Mouse (Mus musculus): ENCODE measurements around the gene Plcb4. TPM values are rescaled to one million over a fixed set of nuclear protein-coding genes. Genes with fewer than 3 reads are reported as not detected.

The Plcb4 gene
- total RNA-seq, 1 experiment: 24.0 TPM

DNA sequence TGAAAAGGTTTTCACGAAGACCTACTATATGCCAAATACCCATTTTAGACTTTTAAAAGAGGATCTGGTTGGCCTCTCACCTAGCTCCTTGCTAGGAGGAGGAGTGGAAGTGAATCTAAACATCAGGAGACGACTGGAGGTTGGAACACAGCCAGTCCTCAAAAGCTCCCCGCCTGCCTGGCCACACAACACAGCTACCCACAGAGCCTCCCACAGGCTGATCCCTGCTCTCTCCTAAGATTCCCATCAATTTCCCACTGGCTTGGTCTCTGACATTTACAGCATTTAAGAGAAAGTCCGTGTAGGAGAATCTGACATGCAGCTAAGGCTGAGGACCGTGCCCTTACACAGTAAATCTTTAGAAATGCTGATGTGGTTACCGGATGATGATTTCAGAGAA, 226.8 kb downstream of the Plcb4 start:
- no peak overlapping the region for H3K9ac ChIP-seq (ENCODE audit: insufficient read depth, low read depth, low read length, poor library complexity, severe bottlenecking)
- H3K36me3 ChIP-seq (ENCODE audit: control insufficient read depth, insufficient read depth, low read length, poor library complexity, severe bottlenecking): no peaks in the 10 kb centered on the region
- H3K27ac ChIP-seq (ENCODE audit: insufficient read depth, low read depth, low read length, poor library complexity, severe bottlenecking): no peak overlapping the region
- in situ Hi-C loops (cut with MboI; ENCODE audit: low sequenced_read_pairs in 2 of 2, unreplicated experiment in 2 of 2): no loop called here
- no peaks in the 10 kb centered on the region for H3K9me3 ChIP-seq (ENCODE audit: control insufficient read depth, insufficient read depth, low read depth, low read length)
- DNase-seq (ENCODE audit: low read depth, low spot score): no peak
- H3K4me1 ChIP-seq (ENCODE audit: control insufficient read depth in 2 of 2, insufficient read depth in 2 of 2, low read length in 2 of 2, poor library complexity in 1 of 2): no peaks in the 10 kb centered on the region
- H3K4me3 ChIP-seq (ENCODE audit: insufficient read depth in 1 of 2, low read depth in 1 of 2, low read length in 2 of 2, poor library complexity in 1 of 2, severe bottlenecking in 1 of 2): no peak overlapping the region
- TF ChIP-seq HCFC1 (IDR thresholded peaks at IDR 0.05; ENCODE audit: borderline replicate concordance, insufficient read depth, low read length) (no peak), ZC3H11A (IDR thresholded peaks at IDR 0.05; ENCODE audit: borderline replicate concordance, low read depth, low read length) (no peak), CHD2 (IDR thresholded peaks at IDR 0.05; ENCODE audit: low read depth, low read length) (no peak), ZNF384 (IDR thresholded peaks at IDR 0.05; ENCODE audit: low read depth, low read length) (no peak), MAFK (IDR thresholded peaks at IDR 0.05; ENCODE audit: insufficient read depth, low read depth, low read length) (no peak)

DNA sequence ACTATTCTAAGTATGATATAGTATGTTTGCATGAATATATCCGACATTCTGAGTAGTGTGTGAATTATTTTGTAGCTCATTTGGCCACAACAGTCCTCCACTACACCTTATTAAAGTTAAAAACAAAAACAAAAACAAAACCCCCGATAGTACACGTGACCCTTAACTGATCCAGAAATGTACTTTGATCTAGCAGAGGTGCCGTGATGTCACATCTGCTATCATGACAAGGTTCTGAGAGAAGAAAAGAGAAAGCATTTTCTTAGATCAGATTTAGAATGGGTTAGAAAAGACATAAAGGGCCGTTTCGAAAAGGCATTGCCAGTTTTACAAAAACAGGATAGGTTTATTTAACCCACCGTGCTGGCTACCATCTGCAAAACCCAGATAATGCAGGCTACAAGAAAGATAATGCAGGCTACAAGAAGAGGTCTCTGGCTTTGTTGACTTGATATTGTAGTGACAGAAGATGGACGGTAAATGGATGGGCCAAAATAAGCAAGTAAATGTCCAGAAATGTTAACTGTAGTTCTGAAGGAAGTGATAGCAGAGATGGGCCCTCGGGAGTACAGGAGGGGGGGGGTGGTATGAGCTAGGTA, 227.4 kb downstream of the Plcb4 start:
- Histone ChIP-seq H3K4me1 (ENCODE audit: control insufficient read depth in 2 of 2, insufficient read depth in 2 of 2, low read length in 2 of 2, poor library complexity in 1 of 2) (peaks cover 0 to 5% of the 10 kb centered on the region in 2 experiments; a peak in 2 of 4 replicates), H3K27ac (ENCODE audit: insufficient read depth, low read depth, low read length, poor library complexity, severe bottlenecking) (no peak overlapping the region), H3K9ac (ENCODE audit: insufficient read depth, low read depth, low read length, poor library complexity, severe bottlenecking) (no peak overlapping the region), H3K4me3 (ENCODE audit: insufficient read depth in 1 of 2, low read depth in 1 of 2, low read length in 2 of 2, poor library complexity in 1 of 2, severe bottlenecking in 1 of 2) (no peak overlapping the region), H3K36me3 (ENCODE audit: control insufficient read depth, insufficient read depth, low read length, poor library complexity, severe bottlenecking) (no peaks in the 10 kb centered on the region), H3K9me3 (ENCODE audit: control insufficient read depth, insufficient read depth, low read depth, low read length) (no peaks in the 10 kb centered on the region)
- DNase-seq (ENCODE audit: low read depth, low spot score): no peak
- no peak for TF ChIP-seq CHD2 (IDR thresholded peaks at IDR 0.05; ENCODE audit: low read depth, low read length)
- no peak for TF ChIP-seq MAFK (IDR thresholded peaks at IDR 0.05; ENCODE audit: insufficient read depth, low read depth, low read length)
- TF ChIP-seq ZC3H11A (IDR thresholded peaks at IDR 0.05; ENCODE audit: borderline replicate concordance, low read depth, low read length): no peak
- no peak for TF ChIP-seq HCFC1 (IDR thresholded peaks at IDR 0.05; ENCODE audit: borderline replicate concordance, insufficient read depth, low read length)
- no peak for TF ChIP-seq ZNF384 (IDR thresholded peaks at IDR 0.05; ENCODE audit: low read depth, low read length)
- in situ Hi-C loops (cut with MboI; ENCODE audit: low sequenced_read_pairs in 2 of 2, unreplicated experiment in 2 of 2): no loop called here

DNA sequence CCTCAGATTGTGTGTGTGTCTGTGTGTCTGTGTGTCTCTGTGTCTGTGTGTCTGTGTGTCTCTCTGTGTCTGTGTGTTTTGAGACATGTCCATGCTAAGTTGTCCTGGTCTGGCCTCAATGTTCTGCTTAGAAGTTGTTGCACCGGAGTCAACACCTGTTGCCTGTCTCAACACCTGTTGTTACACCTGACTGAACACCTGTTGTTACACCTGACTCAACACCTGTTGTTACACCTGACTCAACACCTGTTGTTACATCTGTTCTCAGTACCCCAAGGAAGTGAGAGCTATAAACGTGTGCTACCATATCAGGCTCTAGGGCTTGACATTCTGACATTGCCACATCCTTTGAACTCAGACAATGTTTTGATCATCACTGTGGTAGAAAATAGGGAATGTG, 229.0 kb downstream of the Plcb4 start:
- no peak for DNase-seq (ENCODE audit: low read depth, low spot score)
- no peaks in the 10 kb centered on the region for H3K9me3 ChIP-seq (ENCODE audit: control insufficient read depth, insufficient read depth, low read depth, low read length)
- no peaks in the 10 kb centered on the region for H3K36me3 ChIP-seq (ENCODE audit: control insufficient read depth, insufficient read depth, low read length, poor library complexity, severe bottlenecking)
- no peak overlapping the region for H3K27ac ChIP-seq (ENCODE audit: insufficient read depth, low read depth, low read length, poor library complexity, severe bottlenecking)
- TF ChIP-seq CHD2 (IDR thresholded peaks at IDR 0.05; ENCODE audit: low read depth, low read length) (no peak), HCFC1 (IDR thresholded peaks at IDR 0.05; ENCODE audit: borderline replicate concordance, insufficient read depth, low read length) (no peak), ZC3H11A (IDR thresholded peaks at IDR 0.05; ENCODE audit: borderline replicate concordance, low read depth, low read length) (no peak), ZNF384 (IDR thresholded peaks at IDR 0.05; ENCODE audit: low read depth, low read length) (no peak), MAFK (IDR thresholded peaks at IDR 0.05; ENCODE audit: insufficient read depth, low read depth, low read length) (no peak)
- no peak overlapping the region for H3K4me3 ChIP-seq (ENCODE audit: insufficient read depth in 1 of 2, low read depth in 1 of 2, low read length in 2 of 2, poor library complexity in 1 of 2, severe bottlenecking in 1 of 2)
- no peak overlapping the region for H3K9ac ChIP-seq (ENCODE audit: insufficient read depth, low read depth, low read length, poor library complexity, severe bottlenecking)
- peaks cover 0 to 5% of the 10 kb centered on the region in 2 experiments; a peak in 2 of 4 replicates for H3K4me1 ChIP-seq (ENCODE audit: control insufficient read depth in 2 of 2, insufficient read depth in 2 of 2, low read length in 2 of 2, poor library complexity in 1 of 2)
- in situ Hi-C loops (cut with MboI; ENCODE audit: low sequenced_read_pairs in 2 of 2, unreplicated experiment in 2 of 2): no loop called here

DNA sequence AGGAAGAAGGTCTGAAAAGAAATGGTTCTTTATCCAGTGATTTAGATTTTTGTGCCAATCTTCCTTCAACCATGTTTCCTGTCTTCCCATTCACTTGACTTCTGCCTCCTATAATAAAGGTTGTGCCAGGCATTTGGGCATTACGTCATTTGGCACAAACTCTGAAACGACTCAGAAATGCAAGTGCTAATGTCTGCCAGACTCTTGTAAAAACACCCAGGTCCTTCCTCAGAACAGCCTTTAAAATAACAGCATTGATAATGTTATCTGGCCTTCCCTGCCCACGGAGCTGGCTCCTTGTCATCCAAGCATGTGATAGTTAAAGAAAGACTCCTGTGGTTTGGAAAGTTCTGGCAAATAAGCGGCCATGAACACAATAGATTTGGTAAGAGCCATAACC, 229.4 kb downstream of the Plcb4 start:
- Histone ChIP-seq H3K36me3 (ENCODE audit: control insufficient read depth, insufficient read depth, low read length, poor library complexity, severe bottlenecking) (no peaks in the 10 kb centered on the region), H3K4me1 (ENCODE audit: control insufficient read depth in 2 of 2, insufficient read depth in 2 of 2, low read length in 2 of 2, poor library complexity in 1 of 2) (peaks cover 0 to 5% of the 10 kb centered on the region in 2 experiments; a peak in 2 of 4 replicates), H3K4me3 (ENCODE audit: insufficient read depth in 1 of 2, low read depth in 1 of 2, low read length in 2 of 2, poor library complexity in 1 of 2, severe bottlenecking in 1 of 2) (no peak overlapping the region), H3K9me3 (ENCODE audit: control insufficient read depth, insufficient read depth, low read depth, low read length) (no peaks in the 10 kb centered on the region), H3K9ac (ENCODE audit: insufficient read depth, low read depth, low read length, poor library complexity, severe bottlenecking) (no peak overlapping the region), H3K27ac (ENCODE audit: insufficient read depth, low read depth, low read length, poor library complexity, severe bottlenecking) (no peak overlapping the region)
- in situ Hi-C loops (cut with MboI; ENCODE audit: low sequenced_read_pairs in 2 of 2, unreplicated experiment in 2 of 2): no loop called here
- no peak for DNase-seq (ENCODE audit: low read depth, low spot score)
- no peak for TF ChIP-seq MAFK (IDR thresholded peaks at IDR 0.05; ENCODE audit: insufficient read depth, low read depth, low read length)
- no peak for TF ChIP-seq ZNF384 (IDR thresholded peaks at IDR 0.05; ENCODE audit: low read depth, low read length)
- no peak for TF ChIP-seq ZC3H11A (IDR thresholded peaks at IDR 0.05; ENCODE audit: borderline replicate concordance, low read depth, low read length)
- no peak for TF ChIP-seq CHD2 (IDR thresholded peaks at IDR 0.05; ENCODE audit: low read depth, low read length)
- no peak for TF ChIP-seq HCFC1 (IDR thresholded peaks at IDR 0.05; ENCODE audit: borderline replicate concordance, insufficient read depth, low read length)
